Mouse (Mus musculus) mesoderm, embryonic 11.5 days (tissue): Measurements from ENCODE around the gene Ppm1h.

ENCODE experiments used
- DNase-seq: peaks from one replicate; pipeline ENCODE4 v3.0.0-alpha.2; 2012; ENCODE audit warnings: low read depth, low spot score

Ppm1h gene

GRCm38 (mm10) chr10:122970188-122970587 lies 291.6 kb downstream of the Ppm1h start:
- DNase-seq: no peak

GRCm38 (mm10) chr10:122973241-122973640 lies 294.7 kb downstream of the Ppm1h start:
- DNase-seq: no peak

- no peak for DNase-seq
These were observed 297.5 kb downstream of the Ppm1h start for GRCm38 (mm10) chr10:122976038-122976437.

GRCm38 (mm10) chr10:122979356-122979755 lies 300.8 kb downstream of the Ppm1h start:
- DNase-seq: no peak

GRCm38 (mm10) chr10:122980123-122980522 lies 301.6 kb downstream of the Ppm1h start:
- DNase-seq: no peak

GRCm38 (mm10) chr10:122982909-122983578 lies 304.5 kb downstream of the Ppm1h start:
- no peak for DNase-seq

- DNase-seq: no peak
These were observed 305.3 kb downstream of the Ppm1h start for GRCm38 (mm10) chr10:122983579-122984530.

- no peak for DNase-seq
These were observed 306.1 kb downstream of the Ppm1h start for GRCm38 (mm10) chr10:122984531-122985251.

- peak; percentile 54 for DNase-seq
These were observed 306.6 kb downstream of the Ppm1h start for GRCm38 (mm10) chr10:122985252-122985514.

- peak; percentile 82 for DNase-seq
These were observed 307.2 kb downstream of the Ppm1h start for GRCm38 (mm10) chr10:122985515-122986319.

- peak; percentile 84 for DNase-seq
These were observed 308.0 kb downstream of the Ppm1h start for GRCm38 (mm10) chr10:122986320-122987225.

GRCm38 (mm10) chr10:122987671-122988128 lies 309.1 kb downstream of the Ppm1h start:
- peak; percentile 57 for DNase-seq

- DNase-seq: no peak
These were observed 309.8 kb downstream of the Ppm1h start for GRCm38 (mm10) chr10:122988372-122988771.

- no peak for DNase-seq
These were observed 311.4 kb downstream of the Ppm1h start for GRCm38 (mm10) chr10:122989916-122990315.

GRCm38 (mm10) chr10:122990606-122991005 lies 312.0 kb downstream of the Ppm1h start:
- DNase-seq: no peak

- no peak for DNase-seq
These were observed 312.5 kb downstream of the Ppm1h start for GRCm38 (mm10) chr10:122991053-122991452.

GRCm38 (mm10) chr10:122991648-122992047 lies 313.1 kb downstream of the Ppm1h start:
- DNase-seq: no peak

GRCm38 (mm10) chr10:122994402-122995107 lies 316.0 kb downstream of the Ppm1h start:
- DNase-seq: no peak
